Mouse (Mus musculus): ENCODE results near the gene Ifna16. TPM values are rescaled to one million over a fixed set of nuclear protein-coding genes. Genes with fewer than 3 reads are reported as not detected.

Ifna16 gene
- total RNA-seq, 2 experiments from 2014 or later, result not detected

- no peak for DNase-seq
- H3K4me3 ChIP-seq, result no peak within 1 kb of the TSS
- no peak for TF ChIP-seq CTCF (IDR thresholded peaks at IDR 0.05)
- intact Hi-C loops (cut with DNase I), result no loop called here
- no peak within 1 kb of the TSS for H3K27ac ChIP-seq
These were observed 42.4 kb downstream of the Ifna16 start, which contains the start of gene C87499 for GRCm38 (mm10) chr4:88634311-88634710. C87499 (minus strand) TSS chr4:88634411.

Other genes starting within 250 kb of the Ifna16 start
- gene Hacd4, start 238.0 kb downstream of the Ifna16 start, total RNA-seq (2021), result 1 to 10 TPM in 1 of 2 experiments, under 1 TPM in 1; 0.77 to 1.2 TPM
- gene Ifnb1, start 154.2 kb downstream of the Ifna16 start, total RNA-seq (2021), result not detected
- gene Ifna15, start 118.7 kb downstream of the Ifna16 start, total RNA-seq (2021), result not detected
- not detected for gene Ifna14, start 105.1 kb downstream of the Ifna16 start, total RNA-seq (2021)
- gene Ifna9, start 84.5 kb downstream of the Ifna16 start, total RNA-seq (2021), result not detected
- not detected for gene Ifna12, start 73.5 kb downstream of the Ifna16 start, total RNA-seq (2021)
- gene C87499, start 42.5 kb downstream of the Ifna16 start, total RNA-seq (2021), result not detected
- gene Ifna13, start 32.5 kb downstream of the Ifna16 start, total RNA-seq (2021), result not detected
- gene Ifna2, start 7.0 kb upstream of the Ifna16 start, total RNA-seq (2021), result not detected
- gene Ifnab, start 14.4 kb upstream of the Ifna16 start, total RNA-seq (2021), result not detected
- under 1 TPM; 0.22 to 0.48 TPM for gene Gm26566, start 44.9 kb upstream of the Ifna16 start, total RNA-seq (2021)
- 10 to 100 TPM; 51.6 to 58.9 TPM for gene Klhl9, start 45.5 kb upstream of the Ifna16 start, total RNA-seq (2021)
- not detected for gene Gm13271, start 77.9 kb upstream of the Ifna16 start, total RNA-seq (2021)
- gene Gm13283, start 83.2 kb upstream of the Ifna16 start, total RNA-seq (2021), result not detected
- gene Gm13290, start 96.9 kb upstream of the Ifna16 start, total RNA-seq (2021), result not detected
- not detected for gene Gm13289, start 100.0 kb upstream of the Ifna16 start, total RNA-seq (2021)
- not detected for gene Gm13272, start 102.9 kb upstream of the Ifna16 start, total RNA-seq (2021)
- gene Ifnz, start 105.2 kb upstream of the Ifna16 start, total RNA-seq (2021), result not detected
- not detected for gene Gm13276, start 108.8 kb upstream of the Ifna16 start, total RNA-seq (2021)
- not detected for gene Gm13277, start 111.7 kb upstream of the Ifna16 start, total RNA-seq (2021)
- not detected for gene Gm13278, start 114.6 kb upstream of the Ifna16 start, total RNA-seq (2021)
- gene Gm13275, start 117.6 kb upstream of the Ifna16 start, total RNA-seq (2021), result not detected
- gene Gm13279, start 120.5 kb upstream of the Ifna16 start, total RNA-seq (2021), result not detected
- not detected for gene Gm13285, start 122.7 kb upstream of the Ifna16 start, total RNA-seq (2021)
- not detected for gene Gm13287, start 126.3 kb upstream of the Ifna16 start, total RNA-seq (2021)
- not detected for gene Gm13288, start 128.6 kb upstream of the Ifna16 start, total RNA-seq (2021)
- gene Ifna7, start 139.3 kb upstream of the Ifna16 start, total RNA-seq (2021), result not detected
- gene Ifna11, start 143.0 kb upstream of the Ifna16 start, total RNA-seq (2021), result not detected
- gene Ifna6, start 150.5 kb upstream of the Ifna16 start, total RNA-seq (2021), result not detected
- not detected for gene Ifna5, start 158.6 kb upstream of the Ifna16 start, total RNA-seq (2021)
- not detected for gene Ifna4, start 164.9 kb upstream of the Ifna16 start, total RNA-seq (2021)
- not detected for gene Ifna1, start 173.2 kb upstream of the Ifna16 start, total RNA-seq (2021)
- gene Ifne, start 203.3 kb upstream of the Ifna16 start, total RNA-seq (2021), result not detected

All from gastrocnemius, adult 2 months (tissue).